Mouse (Mus musculus) hindbrain, embryonic 12.5 days (tissue): ENCODE data around the gene Lmna. TPM values are rescaled to one million over a fixed set of nuclear protein-coding genes. Genes with fewer than 3 reads are reported as not detected.

Experiments
- ATAC-seq: fragments of 200-750 bp; cut with Nextera tagmentation; 2 replicates; pipeline ENCODE4 v1.8.0; 2017; ENCODE audit warnings: moderate TSS enrichment; ENCODE audit not compliant: low FRiP score
- H3K27ac ChIP-seq: fragments of 300-500 bp; sonication (generic); 2 replicates; pipeline ENCODE4 v1.5.1; 2016; ENCODE audit warnings: mild to moderate bottlenecking
- H3K27me3 ChIP-seq: fragments of 300-500 bp; sonication (generic); 2 replicates; pipeline ENCODE4 v1.6.1; 2016; ENCODE audit warnings: mild to moderate bottlenecking
- H3K36me3 ChIP-seq: fragments of 300-500 bp; sonication (generic); 2 replicates; pipeline ENCODE4 v1.6.1; 2016; ENCODE audit warnings: mild to moderate bottlenecking
- H3K4me1 ChIP-seq: fragments of 300-500 bp; sonication (generic); 2 replicates; pipeline ENCODE4 v1.6.1; 2016
- H3K4me2 ChIP-seq: fragments of 300-500 bp; sonication (generic); replicated peaks from 2 replicates; pipeline ENCODE4 v1.6.1; 2016; ENCODE audit warnings: mild to moderate bottlenecking
- H3K4me3 ChIP-seq: fragments of 300-500 bp; sonication (generic); 2 replicates; pipeline ENCODE4 v1.5.1; 2016; ENCODE audit warnings: mild to moderate bottlenecking
- H3K9ac ChIP-seq: fragments of 300-500 bp; sonication (generic); 2 replicates; pipeline ENCODE4 v1.6.1; 2016; ENCODE audit warnings: mild to moderate bottlenecking, moderate library complexity
- H3K9me3 ChIP-seq: fragments of 300-500 bp; sonication (generic); replicated peaks from 2 replicates; pipeline ENCODE4 v1.6.1; 2016; ENCODE audit warnings: mild to moderate bottlenecking
- WGBS: fragments of 180-500 bp; shearing (Covaris S2); methylation state at CpG from one replicate; pipeline ENCODE4 v1.1.7; 2016; 5-methylcytosine and 5-hydroxymethylcytosine counted together
- polyA plus RNA-seq: library from polyadenylated mRNA; unstranded; fragments of >200 nt; fragmentation: Nextera tagmentation; extraction: Ambion mirVana; gene quantifications from 2 replicates; pipeline ENCODE4 v1.2.1, GENCODE M21; 2016

Gene Lmna
- polyA plus RNA-seq, 1 experiment from 2014 or later = 48.9 TPM

GRCm38 (mm10) chr3:88502641-88503504 is 6.9 kb downstream of the Lmna start:
- H3K4me2 ChIP-seq = peak overlapping the region; percentile 99
- peak overlapping the region; percentile 78 for H3K9ac ChIP-seq
- no peaks in the 10 kb centered on the region for H3K9me3 ChIP-seq
- peak overlapping the region; percentile 57 for H3K27ac ChIP-seq
- no peaks in the 10 kb centered on the region for H3K36me3 ChIP-seq
- WGBS = under 1% methylated on average over 54 of the region's 55 CpGs
- H3K4me1 ChIP-seq = peaks cover 28% of the 10 kb centered on the region
- peak overlapping the region; percentile 65 for H3K4me3 ChIP-seq
- peaks cover 36% of the 10 kb centered on the region for H3K27me3 ChIP-seq
- peak; percentile 82 for ATAC-seq

DNA sequence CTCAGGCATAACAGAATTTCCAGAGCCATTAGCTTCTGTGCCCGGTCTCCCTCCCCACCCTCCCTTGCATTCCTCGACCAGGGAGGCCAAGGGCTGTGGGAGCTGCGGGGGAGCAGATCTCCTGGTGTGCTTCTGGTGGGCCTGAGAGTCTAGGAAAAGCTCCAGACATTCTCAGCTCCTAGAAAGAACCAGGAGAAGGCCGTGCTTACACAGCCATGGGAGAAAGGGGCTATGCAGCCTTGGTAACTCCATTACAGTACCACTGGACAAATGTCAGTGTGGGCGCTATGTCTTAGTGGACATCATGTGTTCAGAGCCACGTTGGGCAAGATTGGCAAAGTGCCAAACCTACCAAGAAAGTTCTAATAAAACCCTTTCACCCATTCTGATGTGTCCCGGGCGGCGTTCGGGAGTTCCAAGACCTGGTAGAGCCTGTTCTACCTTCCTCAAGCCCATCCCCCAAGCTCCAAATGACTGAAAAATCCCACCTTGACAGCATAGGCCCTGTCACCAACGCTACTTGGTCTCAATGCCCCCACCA is 7.7 kb downstream of the Lmna start:
- WGBS = 16% methylated on average over 11 of the region's 11 CpGs
- H3K36me3 ChIP-seq = no peaks in the 10 kb centered on the region
- peaks cover 36% of the 10 kb centered on the region for H3K27me3 ChIP-seq
- H3K27ac ChIP-seq = no peak overlapping the region
- H3K4me1 ChIP-seq = peaks cover 28% of the 10 kb centered on the region
- H3K4me3 ChIP-seq = peak overlapping the region; percentile 65
- no peaks in the 10 kb centered on the region for H3K9me3 ChIP-seq
- ATAC-seq = no peak
- peak overlapping the region; percentile 99 for H3K4me2 ChIP-seq
- H3K9ac ChIP-seq = peak overlapping the region; percentile 78; the same call in 1 of the 2 replicates

GRCm38 (mm10) chr3:88501366-88502030 is 8.3 kb downstream of the Lmna start:
- Histone ChIP-seq H3K36me3 (no peaks in the 10 kb centered on the region), H3K9me3 (no peaks in the 10 kb centered on the region), H3K27me3 (peaks cover 36% of the 10 kb centered on the region), H3K4me1 (peaks cover 28% of the 10 kb centered on the region), H3K4me2 (peak overlapping the region; percentile 99), H3K4me3 (peak overlapping the region; percentile 65), H3K9ac (no peak overlapping the region), H3K27ac (no peak overlapping the region)
- WGBS = 55% methylated on average over 6 of the region's 6 CpGs
- no peak for ATAC-seq

- peaks cover 28% of the 10 kb centered on the region for H3K4me1 ChIP-seq
- H3K9me3 ChIP-seq = no peaks in the 10 kb centered on the region
- WGBS = 46% methylated on average over 4 of the region's 4 CpGs
- ATAC-seq = no peak
- no peak overlapping the region for H3K4me2 ChIP-seq
- H3K27ac ChIP-seq = no peak overlapping the region
- peaks cover 36% of the 10 kb centered on the region for H3K27me3 ChIP-seq
- no peaks in the 10 kb centered on the region for H3K36me3 ChIP-seq
- no peak overlapping the region for H3K4me3 ChIP-seq
- H3K9ac ChIP-seq = no peak overlapping the region
Observed at GRCm38 (mm10) chr3:88500655-88501365, 8.9 kb downstream of the Lmna start.

GRCm38 (mm10) chr3:88500087-88500486 is 9.7 kb downstream of the Lmna start:
- Histone ChIP-seq H3K4me2 (no peak overlapping the region), H3K27ac (no peak overlapping the region), H3K27me3 (peaks cover 36% of the 10 kb centered on the region), H3K36me3 (no peaks in the 10 kb centered on the region), H3K4me3 (no peak overlapping the region), H3K9ac (no peak overlapping the region), H3K9me3 (no peaks in the 10 kb centered on the region), H3K4me1 (peaks cover 26% of the 10 kb centered on the region)
- WGBS = 74% methylated on average over 7 of the region's 7 CpGs
- ATAC-seq = no peak

DNA sequence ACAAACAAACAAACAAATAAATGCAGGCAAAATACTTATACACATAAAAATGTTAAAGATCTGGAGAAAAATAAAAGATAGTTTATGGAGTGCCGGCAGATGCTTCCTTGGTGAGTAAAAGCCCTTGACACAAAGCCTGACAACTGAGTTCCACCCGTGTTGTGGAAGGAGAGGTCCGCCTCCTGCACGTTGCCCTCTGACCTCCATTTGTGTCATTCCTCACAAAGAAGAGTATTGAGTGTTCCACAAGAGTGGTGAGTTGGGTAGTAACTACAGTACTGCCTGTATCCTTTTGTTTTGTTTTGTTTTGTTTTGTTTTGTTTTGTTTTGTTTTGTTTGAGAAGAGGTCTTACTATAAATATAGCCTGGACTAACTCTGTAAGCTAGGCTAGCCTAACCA is 10.2 kb downstream of the Lmna start:
- peaks cover 36% of the 10 kb centered on the region for H3K27me3 ChIP-seq
- H3K9me3 ChIP-seq = no peaks in the 10 kb centered on the region
- no peak overlapping the region for H3K4me2 ChIP-seq
- peaks cover 28% of the 10 kb centered on the region for H3K4me1 ChIP-seq
- no peaks in the 10 kb centered on the region for H3K36me3 ChIP-seq
- no peak overlapping the region for H3K27ac ChIP-seq
- no peak overlapping the region for H3K4me3 ChIP-seq
- H3K9ac ChIP-seq = no peak overlapping the region
- no peak for ATAC-seq
- 72% methylated on average over 4 of the region's 4 CpGs for WGBS

DNA sequence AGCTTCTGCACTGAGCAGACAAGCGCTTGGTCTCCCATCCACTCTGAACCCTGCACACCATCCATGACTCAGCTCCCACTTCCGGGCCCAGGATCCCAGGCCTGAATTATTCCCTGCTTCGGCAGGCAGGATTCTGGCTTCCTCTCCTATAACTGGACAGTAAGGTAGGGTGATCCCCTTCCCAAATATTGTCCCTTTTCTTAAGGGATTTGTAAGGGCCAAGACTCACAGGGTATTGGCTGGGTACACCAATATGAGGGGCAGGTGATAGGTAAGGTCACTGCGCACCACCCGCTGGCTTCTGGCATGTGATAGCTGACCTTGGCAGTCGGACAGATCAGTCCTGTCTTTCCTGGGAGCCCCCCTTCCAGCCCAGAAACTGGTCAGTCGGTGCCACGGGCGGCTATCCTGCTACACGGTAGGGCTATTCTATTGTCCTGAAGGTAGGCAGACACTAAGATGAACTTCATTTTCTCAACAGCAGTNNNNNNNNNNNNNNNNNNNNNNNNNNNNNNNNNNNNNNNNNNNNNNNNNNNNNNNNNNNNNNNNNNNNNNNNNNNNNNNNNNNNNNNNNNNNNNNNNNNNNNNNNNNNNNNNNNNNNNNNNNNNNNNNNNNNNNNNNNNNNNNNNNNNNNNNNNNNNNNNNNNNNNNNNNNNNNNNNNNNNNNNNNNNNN is 13.9 kb downstream of the Lmna start:
- Histone ChIP-seq H3K27ac (no peak overlapping the region), H3K27me3 (peaks cover 6% of the 10 kb centered on the region; the same call in 1 of the 2 replicates), H3K9ac (no peak overlapping the region), H3K9me3 (no peaks in the 10 kb centered on the region), H3K36me3 (no peaks in the 10 kb centered on the region), H3K4me1 (peaks cover 20% of the 10 kb centered on the region), H3K4me2 (no peak overlapping the region), H3K4me3 (no peak overlapping the region)
- 86% methylated on average over 10 of the region's 10 CpGs for WGBS
- no peak for ATAC-seq

GRCm38 (mm10) chr3:88494836-88495628 is 14.7 kb downstream of the Lmna start:
- Histone ChIP-seq H3K9me3 (no peaks in the 10 kb centered on the region), H3K36me3 (no peaks in the 10 kb centered on the region), H3K9ac (no peak overlapping the region), H3K4me2 (no peak overlapping the region), H3K27me3 (peaks cover 6% of the 10 kb centered on the region; the same call in 1 of the 2 replicates), H3K27ac (no peak overlapping the region), H3K4me3 (no peak overlapping the region), H3K4me1 (peaks cover 20% of the 10 kb centered on the region)
- 73% methylated on average over 9 of the region's 9 CpGs for WGBS
- ATAC-seq = no peak

DNA sequence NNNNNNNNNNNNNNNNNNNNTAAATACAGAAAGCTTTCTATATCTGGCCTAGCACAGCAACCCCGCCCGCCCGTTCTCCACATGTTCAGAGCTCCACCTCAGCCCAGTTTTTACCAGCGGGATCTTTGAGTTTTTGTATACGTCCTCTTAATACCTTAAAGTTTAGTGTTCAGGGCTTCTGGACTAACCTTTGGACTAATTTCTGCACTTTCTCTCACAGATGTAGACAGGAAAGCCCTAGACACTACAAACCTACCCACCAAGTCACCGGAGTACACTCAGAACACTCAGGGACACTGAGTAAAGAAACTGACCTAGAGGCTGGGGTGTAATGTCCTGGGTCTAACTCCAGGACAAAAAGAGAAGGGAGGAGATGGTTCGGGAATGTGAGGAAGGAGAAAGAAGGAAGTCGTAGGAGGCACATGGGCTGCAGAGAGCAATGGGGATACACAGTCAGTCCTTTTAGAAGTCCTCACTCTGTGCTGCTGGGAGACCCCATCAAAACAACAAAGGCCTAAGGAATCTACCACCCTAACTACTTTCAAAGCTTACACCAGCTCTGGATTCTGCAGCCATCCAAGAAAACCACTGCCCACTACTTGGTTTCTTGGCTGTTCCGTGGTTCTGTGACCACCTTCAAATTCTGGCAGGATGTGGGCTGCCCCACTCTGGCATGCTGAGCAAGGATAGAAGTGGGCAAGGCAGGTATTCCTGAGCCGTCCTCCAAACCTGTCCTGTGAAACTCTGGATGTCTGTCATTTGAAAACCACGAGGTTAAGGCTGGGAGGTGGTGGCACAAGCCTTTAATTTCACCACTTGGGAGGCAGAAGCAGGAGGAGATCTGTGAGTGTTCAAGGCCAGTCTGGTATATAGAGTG is 15.8 kb downstream of the Lmna start:
- H3K27ac ChIP-seq = no peak overlapping the region
- no peak for ATAC-seq
- peaks cover 7% of the 10 kb centered on the region; the same call in 1 of the 2 replicates for H3K27me3 ChIP-seq
- H3K9ac ChIP-seq = no peak overlapping the region
- no peak overlapping the region for H3K4me2 ChIP-seq
- 81% methylated on average over 11 of the region's 11 CpGs for WGBS
- H3K4me3 ChIP-seq = no peak overlapping the region
- H3K36me3 ChIP-seq = no peaks in the 10 kb centered on the region
- H3K4me1 ChIP-seq = peaks cover 21% of the 10 kb centered on the region
- H3K9me3 ChIP-seq = no peaks in the 10 kb centered on the region

- Histone ChIP-seq H3K36me3 (no peaks in the 10 kb centered on the region), H3K4me1 (peaks cover 18% of the 10 kb centered on the region), H3K9ac (no peak overlapping the region), H3K27ac (no peak overlapping the region), H3K4me3 (no peak overlapping the region), H3K27me3 (peaks cover 65% of the 10 kb centered on the region), H3K9me3 (no peaks in the 10 kb centered on the region), H3K4me2 (no peak overlapping the region)
- ATAC-seq = no peak
- WGBS = 80% methylated on average over 1 of the region's 1 CpGs
Observed at GRCm38 (mm10) chr3:88487396-88487795, 22.4 kb downstream of the Lmna start.
